Mouse (Mus musculus): ENCODE results near the gene Pus1. TPM values are rescaled to one million over a fixed set of nuclear protein-coding genes. Genes with fewer than 3 reads are reported as not detected.
"Not testable (repeated sequence)": the region's sequence is repeated elsewhere in the genome, so short reads cannot be mapped to it uniquely, and the experiment has no call there.

Gene Pus1
- total RNA-seq, 1 experiment from 2014 or later: 75.6 TPM

DNA sequence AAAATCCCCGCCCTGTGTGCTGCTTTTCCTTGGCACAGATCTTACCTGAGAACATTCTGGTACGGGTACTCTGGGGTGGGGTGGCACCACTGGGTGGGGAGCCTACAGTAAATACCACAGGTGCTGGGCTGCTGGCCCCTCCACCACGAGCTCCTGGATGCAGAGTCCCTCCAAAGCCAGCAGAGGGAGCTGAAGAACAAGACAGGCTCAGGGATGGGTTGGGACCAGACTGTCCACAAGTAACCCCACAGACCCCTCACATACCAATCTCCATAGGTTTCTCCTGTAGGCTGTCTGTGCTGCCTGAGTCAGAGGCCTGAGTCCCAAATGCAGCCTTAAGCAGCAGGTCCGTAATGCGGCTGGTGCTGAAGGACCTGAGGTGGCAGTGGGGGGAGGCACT lies 8.2 kb upstream of the Pus1 start:
- ATAC-seq (replicated peaks in 1 of 2; ENCODE audit: insufficient read depth in 1 of 2, low FRiP score in 2 of 2, low TSS enrichment in 1 of 2, low read depth in 1 of 2, poor library complexity in 2 of 2, severe bottlenecking in 2 of 2): peak; percentile 61 to 64; a peak in 3 of 4 replicates

DNA sequence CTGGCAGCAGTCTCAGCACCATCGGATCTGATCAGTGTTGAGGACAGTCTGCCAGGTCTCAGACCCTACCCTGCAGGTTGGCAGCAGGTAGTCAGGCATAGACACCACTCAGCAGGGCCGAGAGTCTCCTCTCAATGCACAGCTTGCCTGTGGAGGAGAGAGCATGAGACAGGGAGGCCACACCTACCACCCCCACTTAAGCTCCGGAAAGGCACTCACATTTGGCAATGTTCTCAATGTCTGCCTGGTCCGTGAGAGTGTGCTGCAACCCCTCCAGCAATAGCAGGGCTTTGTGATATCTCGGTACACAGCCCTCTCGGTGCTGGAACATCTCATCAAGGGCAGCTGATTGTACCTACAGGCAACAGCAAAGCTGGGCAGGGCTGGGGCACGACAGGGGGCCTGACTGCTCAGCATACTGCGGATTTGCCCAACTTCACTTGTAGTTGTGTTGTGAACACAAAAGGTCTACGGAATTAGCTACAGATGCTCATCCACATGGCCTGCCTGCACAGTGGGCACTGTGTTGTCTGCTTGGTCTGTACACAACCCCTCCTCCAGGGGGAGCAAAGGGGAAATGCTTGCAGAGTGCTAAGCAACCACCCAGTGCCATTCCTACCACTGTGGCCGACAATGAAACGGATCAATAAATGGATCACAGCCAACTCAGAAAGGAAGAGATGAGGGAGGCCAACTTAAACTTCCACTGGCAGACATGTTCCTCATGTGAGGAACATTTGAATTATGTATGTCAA lies 5.8 kb upstream of the Pus1 start:
- ATAC-seq (replicated peaks in 1 of 2; ENCODE audit: insufficient read depth in 1 of 2, low FRiP score in 2 of 2, low TSS enrichment in 1 of 2, low read depth in 1 of 2, poor library complexity in 2 of 2, severe bottlenecking in 2 of 2): peak in 1 of 2 experiments; percentile 23; a peak in 1 of 4 replicates

DNA sequence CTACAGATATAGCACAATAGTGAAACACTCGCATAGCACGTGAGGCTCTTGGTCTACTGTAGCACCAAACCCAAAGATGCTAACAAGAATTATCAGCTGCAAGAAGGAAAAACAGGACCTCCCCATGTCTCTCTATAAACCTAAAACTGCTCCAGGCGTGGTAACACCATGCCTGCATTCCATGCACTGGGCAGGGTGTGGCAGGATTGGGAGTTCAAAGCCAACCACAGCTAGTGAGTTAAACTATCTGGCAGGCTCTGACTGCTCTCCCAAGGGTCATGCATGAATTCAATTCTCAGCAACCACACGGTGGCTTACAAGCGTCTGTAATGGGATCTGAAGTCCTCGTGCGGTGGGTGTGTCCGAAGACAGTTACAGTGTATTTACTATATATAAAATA lies 2.7 kb upstream of the Pus1 start:
- ATAC-seq (replicated peaks in 1 of 2; ENCODE audit: insufficient read depth in 1 of 2, low FRiP score in 2 of 2, low TSS enrichment in 1 of 2, low read depth in 1 of 2, poor library complexity in 2 of 2, severe bottlenecking in 2 of 2): no peak

DNA sequence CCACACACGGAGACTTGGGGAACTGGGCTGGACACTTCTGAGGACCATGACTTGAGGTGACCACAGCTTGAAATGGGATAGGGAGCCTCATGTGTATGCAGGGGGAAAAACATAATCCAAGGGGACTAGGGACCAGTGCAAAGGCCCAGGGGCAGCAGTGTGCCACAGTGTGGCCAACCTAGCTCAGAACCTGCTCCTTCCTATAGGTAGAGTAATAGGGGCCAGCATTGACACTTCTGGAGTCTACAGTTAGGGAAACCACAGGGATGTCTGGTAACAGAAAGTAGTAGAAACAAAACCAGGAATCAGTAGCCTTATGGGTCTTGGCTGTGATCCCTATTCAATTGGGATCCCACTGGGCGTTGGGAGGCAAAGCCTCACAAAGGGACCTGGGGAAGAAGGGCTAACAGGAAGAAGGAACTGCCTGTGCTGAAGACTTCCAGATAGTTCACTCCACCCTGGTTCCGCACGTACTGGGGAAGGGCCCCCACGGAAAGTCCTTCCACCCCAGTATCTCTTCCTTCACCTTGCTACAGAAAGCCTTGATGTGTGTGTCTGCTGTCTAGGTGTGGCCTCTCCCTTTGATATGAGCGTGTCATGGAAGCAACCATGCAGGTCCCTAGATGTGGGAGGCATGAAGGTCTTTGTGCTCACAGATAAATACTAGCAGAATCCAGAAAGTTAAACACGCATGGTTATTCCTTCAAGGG lies 1.2 kb upstream of the Pus1 start:
- no peak for ATAC-seq (replicated peaks in 1 of 2; ENCODE audit: insufficient read depth in 1 of 2, low FRiP score in 2 of 2, low TSS enrichment in 1 of 2, low read depth in 1 of 2, poor library complexity in 2 of 2, severe bottlenecking in 2 of 2)

GRCm38 (mm10) chr5:110780761-110781528 lies 486 bp upstream of the Pus1 start:
- ATAC-seq (replicated peaks in 1 of 2; ENCODE audit: insufficient read depth in 1 of 2, low FRiP score in 2 of 2, low TSS enrichment in 1 of 2, low read depth in 1 of 2, poor library complexity in 2 of 2, severe bottlenecking in 2 of 2): no peak; a peak in 1 of 4 replicates

GRCm38 (mm10) chr5:110779276-110779997 lies 1.0 kb downstream of the Pus1 start:
- no peak for ATAC-seq (replicated peaks in 1 of 2; ENCODE audit: insufficient read depth in 1 of 2, low FRiP score in 2 of 2, low TSS enrichment in 1 of 2, low read depth in 1 of 2, poor library complexity in 2 of 2, severe bottlenecking in 2 of 2)

GRCm38 (mm10) chr5:110778263-110778662 lies 2.2 kb downstream of the Pus1 start:
- no peak for ATAC-seq (replicated peaks in 1 of 2; ENCODE audit: insufficient read depth in 1 of 2, low FRiP score in 2 of 2, low TSS enrichment in 1 of 2, low read depth in 1 of 2, poor library complexity in 2 of 2, severe bottlenecking in 2 of 2)

GRCm38 (mm10) chr5:110776141-110776540 lies 4.3 kb downstream of the Pus1 start:
- ATAC-seq (replicated peaks in 1 of 2; ENCODE audit: insufficient read depth in 1 of 2, low FRiP score in 2 of 2, low TSS enrichment in 1 of 2, low read depth in 1 of 2, poor library complexity in 2 of 2, severe bottlenecking in 2 of 2): no peak

DNA sequence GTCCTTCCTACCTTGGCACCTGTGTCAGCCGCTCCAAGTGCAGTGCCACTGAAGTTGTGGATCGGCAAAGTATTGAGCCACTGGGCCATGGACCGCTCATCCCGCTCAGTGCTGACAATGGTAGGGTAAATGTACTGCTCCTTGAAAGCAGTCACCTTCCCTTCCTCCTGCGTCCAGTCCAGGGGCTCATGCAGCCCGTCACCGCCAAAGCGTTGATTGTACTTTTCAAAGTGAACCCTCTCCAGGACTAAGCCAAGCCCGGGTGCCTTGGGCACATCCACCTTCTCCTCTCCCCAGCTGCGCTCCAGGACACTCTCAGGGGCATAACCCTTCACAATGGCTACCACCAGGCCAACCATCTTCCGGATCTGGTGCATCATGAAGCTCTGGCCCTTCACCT lies 5.9 kb downstream of the Pus1 start:
- ATAC-seq (replicated peaks in 1 of 2; ENCODE audit: insufficient read depth in 1 of 2, low FRiP score in 2 of 2, low TSS enrichment in 1 of 2, low read depth in 1 of 2, poor library complexity in 2 of 2, severe bottlenecking in 2 of 2): no peak

- not testable (repeated sequence) for ATAC-seq (replicated peaks in 1 of 2; ENCODE audit: insufficient read depth in 1 of 2, low FRiP score in 2 of 2, low TSS enrichment in 1 of 2, low read depth in 1 of 2, poor library complexity in 2 of 2, severe bottlenecking in 2 of 2)
These were observed 7.5 kb downstream of the Pus1 start for GRCm38 (mm10) chr5:110772945-110773344.

DNA sequence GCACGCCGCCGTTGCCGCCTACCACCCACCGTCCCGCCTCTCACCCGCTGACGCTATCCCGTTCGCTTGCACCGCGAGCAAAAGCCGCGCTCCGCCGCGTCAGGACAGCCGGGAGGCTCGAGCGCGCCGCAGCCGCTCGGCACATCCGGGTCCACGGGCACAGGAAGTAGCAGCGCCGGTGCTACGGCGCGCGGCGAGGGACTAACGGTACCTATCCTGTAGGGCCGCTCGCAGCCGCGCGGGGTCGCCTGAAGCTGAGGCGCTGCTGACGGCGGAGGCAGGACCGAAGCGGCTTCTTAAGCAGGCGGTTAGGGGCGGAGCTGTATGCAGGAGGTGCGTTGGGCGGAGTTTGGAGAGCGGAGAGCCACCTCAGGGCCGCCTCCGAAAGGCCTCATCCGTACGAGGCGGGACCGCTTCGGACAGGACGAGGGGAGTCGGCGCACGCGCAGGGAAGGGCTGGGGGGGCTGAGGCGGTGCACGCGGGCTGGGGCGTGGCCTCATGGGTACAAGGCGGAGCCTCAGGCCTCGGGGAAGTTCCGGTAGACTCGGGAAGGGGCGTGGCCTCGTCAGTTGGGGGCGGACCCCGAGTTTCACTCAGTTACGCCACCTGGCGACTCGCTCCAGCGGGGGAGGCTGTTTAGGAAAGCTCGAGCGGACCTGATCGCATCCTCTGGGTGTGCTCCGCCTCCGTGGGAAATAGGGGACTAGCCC lies 9.9 kb downstream of the Pus1 start, which contains the start of gene Ep400:
Gene Ep400, minus strand, starts transcription at position 270 of the 711 bp plus-strand sequence.
- peak; percentile 94 to 95 for ATAC-seq (replicated peaks in 1 of 2; ENCODE audit: insufficient read depth in 1 of 2, low FRiP score in 2 of 2, low TSS enrichment in 1 of 2, low read depth in 1 of 2, poor library complexity in 2 of 2, severe bottlenecking in 2 of 2)

GRCm38 (mm10) chr5:110770031-110770445 lies 10.4 kb downstream of the Pus1 start:
- no peak; a peak in 1 of 4 replicates for ATAC-seq (replicated peaks in 1 of 2; ENCODE audit: insufficient read depth in 1 of 2, low FRiP score in 2 of 2, low TSS enrichment in 1 of 2, low read depth in 1 of 2, poor library complexity in 2 of 2, severe bottlenecking in 2 of 2)

GRCm38 (mm10) chr5:110769272-110769671 lies 11.2 kb downstream of the Pus1 start:
- no peak for ATAC-seq (replicated peaks in 1 of 2; ENCODE audit: insufficient read depth in 1 of 2, low FRiP score in 2 of 2, low TSS enrichment in 1 of 2, low read depth in 1 of 2, poor library complexity in 2 of 2, severe bottlenecking in 2 of 2)

DNA sequence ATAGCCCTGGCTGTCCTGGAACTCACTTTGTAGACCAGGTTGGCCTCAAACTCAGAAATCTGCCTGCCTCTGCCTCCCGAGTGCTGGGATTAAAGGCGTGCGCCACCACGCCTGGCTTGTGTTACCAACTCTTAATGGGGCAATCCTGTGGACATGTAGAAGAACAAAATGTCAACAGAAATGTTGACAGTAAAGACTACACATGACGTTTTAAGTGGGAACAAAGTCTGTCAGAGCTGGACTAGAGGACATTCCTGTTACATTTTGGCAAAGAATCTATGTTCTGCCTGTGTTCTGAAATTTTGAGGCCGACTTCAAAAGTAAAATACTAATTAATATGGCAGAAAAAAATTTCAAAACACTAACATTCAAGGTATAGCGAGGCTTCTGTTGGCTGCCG lies 16.6 kb downstream of the Pus1 start:
- no peak for ATAC-seq (replicated peaks in 1 of 2; ENCODE audit: insufficient read depth in 1 of 2, low FRiP score in 2 of 2, low TSS enrichment in 1 of 2, low read depth in 1 of 2, poor library complexity in 2 of 2, severe bottlenecking in 2 of 2)

GRCm38 (mm10) chr5:110745021-110745420 lies 35.4 kb downstream of the Pus1 start:
- ATAC-seq (replicated peaks in 1 of 2; ENCODE audit: insufficient read depth in 1 of 2, low FRiP score in 2 of 2, low TSS enrichment in 1 of 2, low read depth in 1 of 2, poor library complexity in 2 of 2, severe bottlenecking in 2 of 2): no peak

GRCm38 (mm10) chr5:110739496-110740275 lies 40.8 kb downstream of the Pus1 start:
- 0 out of 4 replicates have a peak, but pooled peaks of 1 of the 2 experiments have one; percentile 32 for ATAC-seq (replicated peaks in 1 of 2; ENCODE audit: insufficient read depth in 1 of 2, low FRiP score in 2 of 2, low TSS enrichment in 1 of 2, low read depth in 1 of 2, poor library complexity in 2 of 2, severe bottlenecking in 2 of 2)

Data from hematopoietic stem cell, adult 5-6 weeks (primary cell).